Mouse (Mus musculus) thymus, postnatal 0 days (tissue): Measurements from ENCODE around the gene Map1b. TPM values are rescaled to one million over a fixed set of nuclear protein-coding genes. Genes with fewer than 3 reads are reported as not detected.
A peak's percentile ranks its signal among the peaks of the same experiment; 100 is the strongest.

ENCODE experiments used
- DNase-seq: peaks from one replicate; pipeline ENCODE4 v3.0.0-alpha.2; 2015; ENCODE audit warnings: low spot score
- polyA plus RNA-seq: library from polyadenylated mRNA; unstranded; fragments of >200 nt; fragmentation: Nextera tagmentation; extraction: Ambion mirVana; gene quantifications from 2 replicates; pipeline ENCODE4 v1.2.1, GENCODE M21; 2015

The Map1b gene
- polyA plus RNA-seq, 1 experiment from 2014 or later = 5.8 TPM

DNA sequence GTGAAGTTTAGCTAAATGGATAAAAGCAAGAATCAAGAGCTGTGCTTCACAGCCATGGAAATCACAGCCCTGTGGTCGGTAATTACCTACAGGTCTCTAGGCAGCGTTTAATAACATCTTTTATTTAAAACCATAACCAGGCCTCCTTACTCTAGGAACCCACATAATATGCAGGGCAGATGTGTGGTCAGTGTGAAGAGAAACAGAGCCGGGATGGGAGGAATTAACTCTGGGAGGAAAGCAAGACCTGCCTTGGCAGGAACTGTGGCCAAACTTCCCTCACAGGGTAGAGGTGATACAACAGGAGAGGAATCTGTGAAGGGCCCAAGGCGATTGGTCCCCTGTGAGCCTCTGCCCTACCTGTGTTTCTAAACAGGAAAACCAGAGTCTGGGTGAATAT lies 66.8 kb downstream of the Map1b start:
- no peak for DNase-seq

DNA sequence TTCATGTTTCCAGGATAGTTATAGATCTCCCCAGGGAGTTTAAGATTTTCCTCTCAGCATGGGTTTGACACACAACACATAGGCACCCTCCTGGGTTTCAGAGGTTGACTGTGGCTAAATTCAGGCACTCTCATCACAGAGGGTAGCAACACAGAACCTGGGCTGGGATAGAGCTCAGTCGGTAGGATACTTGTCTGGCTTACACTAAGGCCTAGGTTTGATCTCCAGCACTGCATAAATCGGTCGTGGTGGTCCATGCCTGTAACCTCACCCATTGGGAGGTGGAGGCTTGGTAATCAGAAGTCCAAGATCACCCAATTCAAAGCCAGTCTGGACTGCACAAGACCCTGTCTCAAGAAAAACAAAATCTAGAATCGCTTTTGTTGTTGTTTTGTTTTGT lies 68.1 kb downstream of the Map1b start:
- DNase-seq = no peak

DNA sequence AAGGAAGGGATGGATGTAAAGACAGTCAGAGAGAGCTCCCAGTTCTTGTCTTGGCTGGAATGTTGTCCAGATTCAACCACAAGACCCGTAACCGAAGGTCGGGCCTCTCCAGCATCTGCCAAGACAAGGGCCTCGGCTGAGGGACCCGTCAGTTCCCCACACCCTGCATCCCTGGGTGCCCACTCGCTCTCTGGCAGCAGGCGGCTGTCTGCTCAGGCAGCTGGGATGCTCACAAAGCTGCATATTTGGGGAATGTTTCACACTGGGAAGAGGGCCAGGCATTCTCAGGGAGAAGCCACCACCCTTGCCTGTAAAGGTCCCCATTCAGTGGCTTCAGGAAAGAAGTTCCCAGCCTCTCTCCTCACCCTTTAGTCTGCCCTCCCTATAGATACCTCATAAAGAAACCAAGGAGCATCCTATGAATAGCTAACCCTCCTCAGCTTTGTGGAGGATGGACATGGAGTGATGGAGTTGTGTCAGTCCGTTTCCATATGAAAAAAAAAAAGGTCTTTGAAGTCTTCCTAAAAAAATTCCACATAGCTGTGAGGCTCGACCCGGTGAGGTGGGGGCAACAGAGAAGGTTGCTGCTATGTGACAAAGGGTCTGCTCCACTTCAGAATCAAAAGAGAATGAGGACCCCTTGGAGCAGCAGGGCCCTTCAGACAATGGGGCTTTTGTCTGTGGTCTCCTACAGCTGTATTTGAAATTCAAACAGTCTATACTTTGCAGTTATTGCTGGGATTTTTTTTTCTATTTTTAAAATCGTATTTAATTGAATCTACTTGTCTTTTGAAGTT lies 68.7 kb downstream of the Map1b start:
- no peak for DNase-seq

DNA sequence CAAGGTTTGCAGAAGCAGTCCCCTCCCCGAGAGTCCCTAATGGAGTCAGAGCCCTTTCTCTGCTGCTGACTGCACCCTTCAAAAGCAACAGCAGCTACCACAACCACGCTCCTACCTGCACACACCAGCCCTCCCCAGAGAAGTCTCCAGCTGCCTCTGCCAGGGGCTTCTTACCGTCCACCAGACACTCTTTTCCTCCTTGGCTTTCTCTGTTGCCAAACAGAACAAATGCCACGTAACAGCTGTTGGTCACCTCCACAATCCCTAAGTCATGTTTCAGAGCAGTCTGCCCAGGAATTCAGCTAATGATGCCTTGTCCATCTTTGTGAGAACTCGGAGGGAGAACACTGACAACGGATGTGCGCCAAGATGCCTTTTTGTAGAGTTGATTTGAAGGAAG lies 69.3 kb downstream of the Map1b start:
- no peak for DNase-seq

DNA sequence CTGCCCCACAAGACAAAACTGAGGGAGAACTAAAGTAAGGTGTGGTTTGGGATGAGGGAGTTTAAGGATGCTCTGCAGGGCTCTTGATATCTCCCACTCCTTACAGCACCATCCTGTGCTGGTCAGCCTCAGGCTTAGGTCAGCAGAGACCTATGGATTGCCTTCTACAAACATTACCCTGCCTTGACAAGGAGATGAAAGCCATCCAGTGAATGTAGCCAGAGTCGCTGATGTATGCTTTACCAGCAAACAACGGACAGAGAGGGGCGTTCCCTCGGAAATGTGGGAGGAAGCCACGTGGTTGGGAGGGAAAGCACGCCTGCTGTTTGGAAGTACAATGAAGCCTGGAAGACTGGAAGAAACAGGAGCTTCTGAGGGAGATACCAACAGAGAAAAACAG lies 71.5 kb downstream of the Map1b start:
- DNase-seq = no peak

DNA sequence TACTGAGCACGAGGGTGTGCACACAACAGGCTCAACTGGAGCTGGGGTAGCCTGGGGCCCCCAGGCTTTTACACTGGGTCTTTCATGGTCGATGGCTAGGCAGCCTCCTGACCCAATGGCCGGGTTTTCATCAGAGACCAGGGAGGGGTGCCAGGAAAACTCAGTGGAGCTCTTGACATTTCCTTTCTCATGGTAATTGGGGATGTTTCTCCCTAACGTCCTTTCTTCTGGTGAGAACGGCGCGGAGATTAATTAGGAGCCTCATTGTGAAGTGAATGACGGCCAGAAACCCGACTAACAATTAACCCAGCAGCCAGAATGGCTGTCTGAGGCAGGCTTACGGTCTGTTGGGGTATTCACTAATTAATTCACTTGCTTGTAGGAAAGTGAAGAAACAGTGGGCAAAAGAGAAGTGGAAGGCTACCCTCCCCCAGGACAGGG lies 71.9 kb downstream of the Map1b start:
- DNase-seq = no peak

DNA sequence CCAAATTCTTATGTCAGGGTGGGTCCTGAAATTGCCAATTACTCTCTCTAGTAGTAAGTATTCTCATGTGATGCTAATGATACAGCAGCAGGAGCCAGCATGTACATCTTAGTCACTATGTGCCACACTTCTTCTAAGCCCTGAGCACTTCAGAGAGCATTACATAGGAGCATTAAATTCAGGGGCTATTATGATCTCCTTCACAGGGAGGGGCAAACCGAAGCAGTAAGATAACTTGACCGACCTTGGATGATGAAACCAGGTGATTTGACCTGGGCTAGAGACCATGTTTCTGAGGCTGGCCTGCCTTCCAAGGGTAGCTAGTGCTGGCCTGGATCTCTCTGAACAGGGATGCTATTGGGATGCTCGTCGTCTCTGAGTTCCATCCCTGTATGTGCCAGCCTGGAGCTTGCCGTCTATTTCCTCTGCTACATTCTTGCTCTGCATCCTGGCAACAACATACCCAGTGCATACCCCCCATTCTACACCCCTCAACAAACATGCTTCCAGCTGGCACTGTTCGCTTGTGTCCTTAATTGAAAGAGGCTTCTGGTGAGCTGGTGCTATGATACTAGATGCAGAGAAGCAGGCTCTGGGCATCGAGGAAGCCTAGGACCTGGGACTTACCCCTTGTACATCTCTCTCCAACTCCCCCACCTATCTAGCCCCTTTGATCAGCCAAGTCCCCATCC lies 72.7 kb downstream of the Map1b start:
- no peak for DNase-seq

DNA sequence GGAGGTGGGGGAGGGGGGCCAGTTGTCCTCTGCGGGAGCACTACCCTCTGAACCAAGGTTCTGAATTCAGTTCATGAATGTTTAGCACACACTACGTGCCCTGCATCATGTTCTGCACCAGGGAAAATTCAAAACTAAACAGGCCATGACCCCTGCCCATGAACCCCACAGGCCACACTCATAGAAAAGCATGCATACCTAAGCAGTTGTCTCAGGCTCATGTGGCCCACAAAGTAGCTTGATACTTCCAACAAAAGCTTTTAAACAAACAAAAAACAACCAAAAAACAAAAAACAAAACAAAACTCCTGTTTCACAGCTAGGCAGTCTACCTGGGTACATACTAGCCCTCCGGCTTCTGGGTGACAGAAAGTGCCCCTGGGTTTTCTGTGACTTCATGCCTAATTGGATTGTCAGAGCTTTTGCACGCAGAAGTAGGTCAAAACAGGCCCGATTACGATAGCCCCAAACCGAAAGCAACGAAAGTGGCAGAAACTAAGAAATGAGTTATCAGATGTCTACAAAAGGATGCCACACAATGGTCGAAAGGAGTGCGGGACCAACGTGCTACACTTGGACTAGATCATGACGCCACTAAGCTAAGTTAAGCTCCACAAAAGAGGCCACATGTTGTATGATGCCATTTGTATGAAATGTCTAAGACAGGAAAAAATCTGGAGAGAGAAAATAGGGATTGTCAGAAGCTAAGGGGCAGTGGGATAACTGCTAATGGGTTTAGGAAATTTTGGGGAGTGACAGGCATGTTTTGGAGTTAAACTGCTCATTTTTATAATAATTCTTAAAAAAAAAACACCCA lies 73.7 kb downstream of the Map1b start:
- DNase-seq = no peak

DNA sequence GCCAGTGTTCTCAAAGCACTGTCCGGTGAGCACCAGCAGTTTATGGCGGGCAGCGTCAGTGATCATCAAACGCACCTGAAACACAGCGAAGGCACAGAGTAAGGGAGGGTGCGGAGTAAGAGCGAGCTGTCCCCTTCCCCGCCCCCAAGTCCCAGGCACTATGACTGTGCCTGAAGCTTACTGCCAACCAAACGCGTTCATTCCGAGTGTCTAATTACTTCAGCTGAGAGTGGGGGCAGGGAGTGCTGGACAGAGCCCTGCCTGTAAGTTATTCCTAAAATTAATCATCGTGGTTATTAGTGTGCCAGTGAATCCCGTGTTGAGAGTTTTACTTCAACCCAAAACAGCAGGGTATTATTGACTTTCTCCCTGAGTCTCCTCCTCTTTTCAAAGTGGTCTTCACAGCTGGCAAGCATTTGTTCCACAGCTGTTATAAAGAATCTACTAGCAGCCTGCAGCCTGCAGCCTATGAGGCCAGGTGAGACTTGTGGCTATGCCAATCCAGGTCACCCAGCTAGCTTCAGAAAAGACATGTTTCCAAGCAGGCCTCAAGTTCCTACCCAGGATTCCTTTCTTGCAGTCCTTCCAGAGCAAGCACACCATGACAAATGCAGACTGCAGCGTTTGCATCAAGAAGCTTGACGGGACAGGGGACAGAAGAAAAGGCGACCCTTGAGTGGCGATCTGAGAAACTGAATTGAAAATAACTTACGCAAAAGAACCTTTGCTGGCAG lies 74.5 kb downstream of the Map1b start:
- no peak for DNase-seq

DNA sequence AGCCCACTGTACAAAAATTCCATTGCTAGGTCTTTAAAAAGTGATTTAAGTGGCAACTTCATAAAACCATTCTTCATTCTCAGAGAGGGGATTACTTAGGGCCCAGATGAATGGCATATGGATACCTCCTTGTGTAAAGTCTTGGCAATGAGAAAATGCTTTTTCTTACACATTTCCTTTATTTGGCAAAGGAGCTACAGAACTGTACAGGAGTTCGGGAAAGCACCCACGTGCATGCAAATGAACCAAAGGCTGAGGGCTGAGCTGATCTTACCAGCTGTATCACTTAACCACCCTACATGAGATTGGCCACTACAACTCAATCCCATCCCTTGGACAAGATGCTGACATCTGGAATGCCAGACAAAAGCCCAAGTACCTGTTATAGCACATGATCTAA lies 76.1 kb downstream of the Map1b start:
- no peak for DNase-seq

DNA sequence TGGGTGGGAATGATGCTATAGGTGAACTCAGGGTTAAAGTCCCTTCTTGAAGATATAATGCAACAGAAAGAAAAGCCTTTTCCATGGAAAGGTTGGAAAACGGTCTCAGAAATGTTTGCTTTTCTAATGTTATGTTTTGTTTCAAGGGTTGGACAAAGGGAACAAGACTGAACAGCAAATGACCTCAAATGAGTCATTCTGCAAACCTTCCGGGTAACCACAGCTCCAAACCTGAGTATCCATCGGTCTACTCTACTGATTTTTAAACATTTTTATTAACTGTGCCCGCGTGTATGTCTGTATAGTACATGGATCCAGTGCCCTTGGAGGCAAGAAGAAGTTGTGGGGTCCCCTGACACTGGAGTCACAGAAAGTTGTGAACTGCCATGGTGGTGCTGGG lies 77.0 kb downstream of the Map1b start:
- DNase-seq = no peak

DNA sequence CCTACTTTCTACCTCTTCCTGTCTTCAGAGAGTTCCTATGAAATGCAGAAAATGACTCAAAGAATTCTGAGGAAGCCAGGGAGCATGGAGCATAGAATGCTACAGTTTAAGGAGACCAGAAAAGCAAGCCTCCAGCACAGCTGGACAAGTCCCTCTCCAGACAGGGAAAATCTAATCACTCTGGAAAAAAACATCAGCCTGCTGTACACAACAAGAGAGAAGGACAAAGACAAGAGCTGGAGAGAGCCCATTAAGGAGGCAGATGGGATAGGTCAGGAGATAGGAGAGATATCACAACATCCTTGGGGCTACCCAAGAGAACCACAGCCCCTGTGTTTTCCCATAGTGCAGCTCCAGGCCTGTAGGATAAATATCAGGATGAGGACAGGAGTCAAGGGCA lies 79.3 kb downstream of the Map1b start:
- DNase-seq = no peak

DNA sequence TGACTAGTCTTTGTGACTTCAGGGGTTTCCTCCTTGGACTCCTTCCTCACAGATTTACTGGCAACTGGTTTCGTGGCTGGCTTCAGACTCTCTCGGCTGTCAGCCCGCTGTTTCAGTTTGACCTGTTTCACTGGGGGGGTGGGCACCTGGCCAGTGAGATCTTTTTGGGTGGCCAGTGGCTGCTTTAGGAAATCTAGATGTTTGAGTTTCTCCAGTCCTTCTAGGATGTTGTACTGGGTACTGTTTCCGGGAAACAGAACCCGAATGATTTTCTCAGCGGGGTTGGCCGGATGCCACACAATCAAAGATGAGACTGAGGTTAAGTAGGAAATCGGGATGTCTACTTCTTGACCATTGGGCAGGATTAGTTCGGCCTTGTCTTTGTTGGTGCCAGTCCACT lies 81.8 kb downstream of the Map1b start:
- no peak for DNase-seq

DNA sequence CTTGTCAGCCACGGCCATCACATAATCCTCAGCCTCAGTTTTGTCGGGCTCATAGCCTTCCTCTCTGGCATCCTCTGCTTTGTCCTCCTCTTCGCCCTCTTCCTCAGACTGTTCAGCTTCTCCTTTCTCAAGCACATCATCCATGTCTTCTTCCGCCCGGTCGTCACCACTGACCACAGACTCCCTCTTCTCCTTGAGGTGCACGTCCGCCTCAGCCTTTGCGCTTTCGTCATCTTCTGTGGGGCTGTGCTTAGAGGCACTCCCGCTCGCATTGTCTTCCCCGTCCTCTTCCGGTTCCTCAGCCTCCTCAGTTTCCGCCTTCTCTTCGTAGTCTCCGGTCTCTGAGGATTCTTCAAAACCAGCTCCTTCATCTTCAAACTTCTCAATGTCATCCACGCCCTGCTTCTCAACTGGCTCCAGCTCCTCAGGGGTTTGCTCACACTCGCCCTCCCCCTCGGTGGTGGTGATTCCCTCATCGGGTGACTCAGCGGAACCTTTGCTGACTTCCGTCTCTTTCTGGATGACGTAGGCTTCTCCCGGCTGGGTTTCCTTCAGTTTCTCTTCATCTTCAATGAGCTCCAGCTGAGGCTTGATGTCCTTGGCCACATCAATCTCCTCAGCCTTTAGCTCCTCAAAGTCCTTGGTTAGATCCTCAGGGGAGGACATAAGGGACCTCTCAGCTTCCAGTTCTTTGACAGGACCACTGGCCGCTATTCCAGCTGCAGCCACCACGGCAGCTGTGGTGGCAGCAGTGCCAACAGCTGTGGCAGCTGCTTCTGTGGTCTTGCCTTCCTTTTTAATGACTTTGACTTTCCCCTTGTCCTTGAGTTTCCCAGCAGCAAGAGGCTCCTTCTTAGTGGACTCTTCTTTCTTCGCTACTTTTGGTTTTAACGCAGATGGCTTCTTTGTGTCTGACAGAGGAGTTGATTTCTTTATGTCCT lies 83.0 kb downstream of the Map1b start:
- no peak for DNase-seq

DNA sequence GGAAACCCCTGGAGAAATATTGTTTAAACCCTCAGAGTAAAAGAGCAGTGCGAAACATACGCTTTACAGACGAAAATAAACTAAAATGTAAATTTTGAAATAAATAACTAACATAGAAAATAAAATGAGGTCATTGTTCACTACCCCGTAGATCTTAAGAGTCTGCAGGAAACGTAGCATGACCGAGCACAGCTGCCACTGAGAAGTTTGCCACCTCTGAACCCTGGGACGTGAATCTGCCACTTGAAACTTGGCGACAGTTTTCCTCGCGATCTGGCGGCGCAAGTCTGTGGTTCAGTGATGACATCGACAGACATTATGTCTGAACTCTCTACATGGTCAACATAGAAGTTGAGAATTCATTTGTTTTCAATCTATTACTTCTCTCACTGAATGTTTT lies 92.8 kb downstream of the Map1b start:
- no peak for DNase-seq

DNA sequence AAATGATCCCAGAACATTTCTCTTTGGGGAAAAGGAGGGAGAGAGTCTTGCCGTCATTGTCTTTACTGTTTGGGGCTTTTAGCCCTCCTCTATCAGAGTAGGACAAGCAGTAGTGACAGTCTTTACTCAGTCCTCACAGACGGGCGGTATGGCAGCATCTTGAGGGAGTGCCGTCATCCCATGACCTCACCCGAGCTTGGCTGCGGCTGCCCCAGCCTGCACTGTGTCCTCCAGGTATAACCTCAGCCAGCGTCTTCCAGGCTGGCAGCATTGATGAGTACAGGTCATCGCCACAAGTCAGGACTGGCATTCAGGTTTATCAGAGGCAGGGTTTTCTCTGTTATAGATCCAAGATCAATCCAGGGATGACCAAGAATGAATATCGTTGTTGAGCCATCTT lies 99.7 kb downstream of the Map1b start:
- no peak for DNase-seq

DNA sequence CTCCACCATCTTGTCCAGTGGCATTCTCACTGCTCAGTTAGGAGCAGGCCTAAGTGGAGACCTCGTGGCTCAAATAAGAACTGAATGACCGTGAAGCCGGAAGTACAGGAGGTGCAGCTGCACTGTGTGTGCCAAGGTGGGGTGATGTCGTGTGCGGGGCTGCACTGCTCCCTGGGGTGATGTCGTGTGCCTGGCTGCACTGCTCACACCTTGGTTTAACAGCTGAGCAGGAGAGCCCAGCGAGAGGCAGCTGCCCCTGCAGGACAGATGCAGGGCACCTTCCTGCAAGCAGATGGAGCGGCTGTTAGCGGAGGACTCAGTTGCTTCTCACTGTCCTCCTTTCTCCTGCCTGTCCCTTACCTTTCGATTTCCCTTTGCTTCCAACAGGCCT lies 102.0 kb downstream of the Map1b start:
- no peak for DNase-seq

DNA sequence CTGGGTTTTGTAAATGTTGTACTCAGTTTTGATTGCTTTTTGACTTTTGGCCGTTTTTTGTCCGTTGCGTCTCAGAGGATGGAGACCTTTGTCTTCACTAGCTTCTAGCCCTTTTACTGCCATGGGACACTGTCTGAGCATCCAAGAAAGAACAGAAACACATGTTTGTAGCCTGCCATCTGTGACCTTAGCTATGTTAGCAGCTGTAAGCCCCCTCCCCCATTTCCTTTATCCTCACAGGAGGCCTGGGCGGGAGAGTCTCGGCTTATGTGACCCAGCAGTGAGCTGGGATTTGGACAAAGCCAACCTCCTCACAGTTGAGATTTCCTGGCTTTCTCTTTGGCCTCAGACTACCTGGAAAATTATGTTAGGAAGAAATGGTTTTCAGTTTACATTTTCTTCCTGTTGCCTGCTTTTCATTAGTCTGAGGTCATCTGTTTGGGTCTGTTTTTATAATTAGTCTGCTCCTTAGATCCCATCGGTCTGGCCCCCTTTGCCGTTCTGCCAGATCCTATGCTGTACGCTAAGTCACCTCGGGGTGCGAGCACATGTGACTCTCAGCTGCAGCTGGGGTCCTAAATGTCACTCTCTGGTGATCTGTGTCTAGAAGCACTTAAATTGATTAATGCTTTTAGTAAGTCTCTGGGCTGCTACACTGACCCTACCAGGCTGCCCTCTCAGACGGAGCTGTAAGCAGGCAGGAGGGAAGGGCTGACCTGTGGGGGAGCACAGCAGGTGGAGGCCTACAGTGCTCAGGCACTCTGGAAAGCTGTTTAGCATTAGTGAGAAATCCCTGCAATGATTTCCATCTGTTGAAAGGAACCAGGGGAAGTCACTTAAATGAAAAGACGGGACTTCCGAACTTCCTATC lies 102.6 kb downstream of the Map1b start:
- DNase-seq = no peak

DNA sequence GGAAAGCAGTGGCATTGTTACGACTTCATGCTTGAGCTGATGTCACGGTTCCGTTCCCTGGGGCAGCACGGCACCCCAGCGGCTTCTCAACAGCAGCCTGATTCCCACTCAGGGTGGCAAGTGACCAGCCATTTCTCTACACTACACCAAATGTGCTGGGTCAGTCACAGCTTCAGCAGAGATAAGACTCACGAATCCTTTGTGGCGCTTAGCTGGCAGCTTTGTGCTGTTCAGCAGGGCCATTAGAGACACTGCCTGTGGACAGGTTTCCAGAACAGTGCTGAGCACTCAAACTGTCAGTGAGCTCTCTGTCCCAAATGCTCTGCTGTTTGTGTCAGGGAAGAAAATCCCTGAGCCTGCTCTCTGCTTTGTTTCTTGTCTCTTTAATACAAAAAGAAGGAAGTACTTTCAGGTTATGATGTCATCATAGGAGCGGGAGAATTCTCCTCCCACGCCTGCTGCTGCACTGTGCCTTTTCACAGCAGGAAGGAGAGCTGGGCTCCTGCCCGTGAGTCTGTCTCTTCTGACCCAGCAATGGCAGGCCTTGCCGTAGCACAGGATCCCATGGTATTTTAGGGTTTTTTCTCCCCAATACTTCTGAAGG lies 103.8 kb downstream of the Map1b start:
- DNase-seq = peak; percentile 49
